In the genomic region with DNA sequence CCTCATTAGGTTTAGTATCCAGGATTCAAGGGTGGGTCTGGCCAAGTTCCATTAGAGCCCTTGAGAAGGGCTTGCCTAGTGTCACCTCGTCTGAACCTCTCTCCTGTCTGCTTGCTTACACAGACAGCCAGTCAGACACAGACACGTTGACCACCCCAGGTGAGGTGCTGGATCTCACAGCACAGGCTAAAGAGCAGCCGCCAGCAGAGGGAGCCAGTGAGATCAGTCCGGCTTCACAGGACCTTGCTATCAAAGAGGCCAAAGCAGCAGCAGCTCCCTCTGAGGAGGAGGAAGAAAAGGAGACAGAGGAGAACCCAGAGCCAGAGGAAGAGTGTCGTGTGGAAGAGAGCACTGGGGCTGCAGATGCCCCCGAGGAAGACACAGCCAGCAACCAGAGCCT, we compare ENCODE assay signal across 9 mouse cellular contexts. TPM values are rescaled to one million over a fixed set of nuclear protein-coding genes. Genes with fewer than 3 reads are reported as not detected.
A peak's percentile ranks its signal among the peaks of the same experiment; 100 is the strongest.
DNase-seq lines count a peak whose midpoint lies in the region; ATAC-seq and TF ChIP-seq lines count a peak whose summit lies in the region.
"Had no signal": no experiment of that assay in that cellular context is flagged by ENCODE, and none has a peak within 500 bp of the region (broad histone marks: within the 10 kb centered on the region; RNA-seq: fewer than 3 reads in every experiment).

No protein-coding gene starts in this region.

- H3K27ac ChIP-seq in forebrain, embryonic 16.5 days (ENCODE audit: low read length): no peak overlapping the region
- no peak overlapping the region for H3K27ac ChIP-seq in lung, embryonic 16.5 days (ENCODE audit: low read length)
- H3K27ac ChIP-seq: embryonic facial prominence, embryonic 13.5 days had no signal

- ATAC-seq in forebrain, embryonic 16.5 days: peak; percentile 52; the same call in 1 of the 2 replicates
- ATAC-seq in lung, embryonic 16.5 days (ENCODE audit: low read depth): peak; percentile 66; the same call in 1 of the 2 replicates

- H3K9ac ChIP-seq in forebrain, embryonic 16.5 days (replicated peaks; ENCODE audit: low read depth, low read length): no peak overlapping the region
- H3K9ac ChIP-seq in lung, embryonic 16.5 days (ENCODE audit: low read length): no peak overlapping the region
- H3K9ac ChIP-seq: embryonic facial prominence, embryonic 13.5 days had no signal

- H3K27me3 ChIP-seq in E14TG2a.4 (ENCODE audit: insufficient read depth, low read length): no peaks in the 10 kb centered on the region
- no peaks in the 10 kb centered on the region for H3K27me3 ChIP-seq in forebrain, embryonic 16.5 days (replicated peaks; ENCODE audit: control insufficient read depth, insufficient read depth, low read length)
- H3K27me3 ChIP-seq in lung, embryonic 16.5 days (ENCODE audit: control insufficient read depth, insufficient read depth, low read depth, low read length): no peaks in the 10 kb centered on the region
- H3K27me3 ChIP-seq: embryonic facial prominence, embryonic 13.5 days had no signal

- peaks cover 45% of the 10 kb centered on the region for H3K4me1 ChIP-seq in E14TG2a.4 (replicated peaks; ENCODE audit: low read depth, low read length)
- no peaks in the 10 kb centered on the region for H3K4me1 ChIP-seq in forebrain, embryonic 16.5 days (replicated peaks; ENCODE audit: control insufficient read depth, insufficient read depth, low read length)
- peaks cover 15% of the 10 kb centered on the region for H3K4me1 ChIP-seq in lung, embryonic 16.5 days (replicated peaks; ENCODE audit: control insufficient read depth, insufficient read depth, low read length)

- H3K9me3 ChIP-seq in E14TG2a.4 (ENCODE audit: low read length): peaks cover 17% of the 10 kb centered on the region
- H3K9me3 ChIP-seq in forebrain, embryonic 16.5 days (ENCODE audit: control insufficient read depth, low read length): no peaks in the 10 kb centered on the region
- H3K9me3 ChIP-seq in lung, embryonic 16.5 days (ENCODE audit: control insufficient read depth, low read length): no peaks in the 10 kb centered on the region
- H3K9me3 ChIP-seq: embryonic facial prominence, embryonic 13.5 days had no signal

- H3K36me3 ChIP-seq in E14TG2a.4 (ENCODE audit: insufficient read depth, low read length): peaks cover 47% of the 10 kb centered on the region
- no peaks in the 10 kb centered on the region for H3K36me3 ChIP-seq in forebrain, embryonic 16.5 days (ENCODE audit: control insufficient read depth, insufficient read depth)
- peaks cover 41% of the 10 kb centered on the region for H3K36me3 ChIP-seq in lung, embryonic 16.5 days (ENCODE audit: control insufficient read depth, insufficient read depth, low read length)

- TF ChIP-seq CTCF in E14TG2a.4 (conservative IDR thresholded peaks at IDR 0.05; ENCODE audit: low read length): peak; percentile 87

- DNase-seq in cerebellum, adult 11 months: peak; percentile 57
- peak; percentile 90 for DNase-seq in heart, postnatal 4 days
- DNase-seq in layer of hippocampus, adult 8-10 months (ENCODE audit: low spot score in 2 of 2): peak; percentile 48 to 81
- peak; percentile 71 for DNase-seq in ovary, postnatal 10 days (ENCODE audit: low spot score)
- DNase-seq in thymus, postnatal 10 days (ENCODE audit: low spot score in 2 of 2): peak; percentile 50 to 84

- H3K4me3 ChIP-seq in E14TG2a.4 (replicated peaks; ENCODE audit: low read length): no peak overlapping the region
- no peak overlapping the region for H3K4me3 ChIP-seq in forebrain, embryonic 16.5 days (replicated peaks; ENCODE audit: low read length)
- H3K4me3 ChIP-seq in lung, embryonic 16.5 days (ENCODE audit: low read length): no peak overlapping the region
- H3K4me3 ChIP-seq: embryonic facial prominence, embryonic 13.5 days had no signal

- H3K4me2 ChIP-seq in forebrain, embryonic 16.5 days (ENCODE audit: low read length): no peak overlapping the region
- no peak overlapping the region for H3K4me2 ChIP-seq in lung, embryonic 16.5 days (ENCODE audit: low read depth, low read length)
- H3K4me2 ChIP-seq: embryonic facial prominence, embryonic 13.5 days had no signal

- WGBS in forebrain, embryonic 16.5 days: 10% methylated on average over 6 of the region's 6 CpGs
- WGBS in lung, embryonic 16.5 days: 16% methylated on average over 6 of the region's 6 CpGs

RNA-seq across cellular contexts. Expression of gene Ssr1, which starts 47.3 kb away (rescaled TPM):
- polyA plus RNA-seq in forebrain, embryonic 16.5 days (2015; fragmentation: Nextera tagmentation; extraction: Ambion mirVana): 74.0 and 90.4 TPM in 2 replicates
- 10 to 100 TPM; 93.1 to 98.7 TPM for total RNA-seq in heart, postnatal 4 days (2021)
- total RNA-seq in layer of hippocampus, adult 8-10 months (2022): 100 to 1,000 TPM in 1 of 4 experiments, 10 to 100 TPM in 3; 92.0 to 103 (median 98.7) TPM
- polyA plus RNA-seq in lung, embryonic 16.5 days (2015; fragmentation: Nextera tagmentation; extraction: Ambion mirVana): 151 and 163 TPM in 2 replicates
